Mouse (Mus musculus): ENCODE measurements around the gene Mfsd9. TPM values are rescaled to one million over a fixed set of nuclear protein-coding genes. Genes with fewer than 3 reads are reported as not detected.

The Mfsd9 gene
- polyA plus RNA-seq, 1 experiment, result 3.0 TPM

DNA sequence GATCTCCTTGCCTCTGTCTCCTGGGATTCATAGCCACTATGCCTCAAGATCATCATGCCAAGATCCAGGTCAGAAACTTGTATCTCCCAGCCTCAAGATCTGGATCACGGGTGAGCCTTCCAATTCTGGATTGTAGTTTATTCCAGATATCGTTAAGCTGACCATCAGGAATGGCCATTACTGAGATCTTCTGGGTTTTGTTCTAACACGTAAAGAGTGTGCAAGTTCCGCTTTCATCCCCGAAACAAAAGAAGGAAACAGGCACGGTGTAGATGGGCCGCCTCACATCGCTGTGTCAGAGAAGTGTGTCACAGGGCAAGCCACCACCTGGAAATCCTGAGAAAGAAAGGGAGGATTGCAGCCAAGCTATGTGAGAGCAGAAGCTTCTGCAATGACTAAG lies 8.6 kb upstream of the Mfsd9 start:
- H3K4me3 ChIP-seq (ENCODE audit: insufficient read depth, low read depth, low read length), result no peak overlapping the region
- H3K27ac ChIP-seq (replicated peaks; ENCODE audit: low read depth, low read length), result peak overlapping the region; percentile 44
- H3K4me1 ChIP-seq (ENCODE audit: control insufficient read depth, insufficient read depth, insufficient read length, low read length), result no peaks in the 10 kb centered on the region; the same call in 1 of the 2 replicates

DNA sequence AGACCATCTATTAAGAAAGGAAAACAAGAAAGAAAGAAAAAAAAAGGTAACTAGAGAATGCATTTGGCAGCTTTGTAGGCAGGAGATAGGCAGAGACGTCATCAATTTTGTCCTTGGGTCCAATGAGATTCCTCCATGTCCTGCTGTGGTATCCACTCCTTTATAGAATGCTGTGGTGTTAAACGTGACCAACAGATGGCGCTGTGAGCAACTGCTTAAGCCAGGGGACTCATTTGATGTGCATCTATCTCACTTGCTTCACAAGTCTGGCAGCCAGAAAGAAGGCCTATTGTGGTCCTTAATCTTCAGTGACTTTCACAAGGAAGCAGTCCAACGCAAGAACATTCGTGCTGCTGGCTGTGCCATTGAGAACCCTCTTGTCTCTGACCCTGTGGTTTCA lies 6.9 kb upstream of the Mfsd9 start:
- H3K27ac ChIP-seq (replicated peaks; ENCODE audit: low read depth, low read length), result no peak overlapping the region
- no peak overlapping the region for H3K4me3 ChIP-seq (ENCODE audit: insufficient read depth, low read depth, low read length)
- H3K4me1 ChIP-seq (ENCODE audit: control insufficient read depth, insufficient read depth, insufficient read length, low read length), result no peaks in the 10 kb centered on the region

DNA sequence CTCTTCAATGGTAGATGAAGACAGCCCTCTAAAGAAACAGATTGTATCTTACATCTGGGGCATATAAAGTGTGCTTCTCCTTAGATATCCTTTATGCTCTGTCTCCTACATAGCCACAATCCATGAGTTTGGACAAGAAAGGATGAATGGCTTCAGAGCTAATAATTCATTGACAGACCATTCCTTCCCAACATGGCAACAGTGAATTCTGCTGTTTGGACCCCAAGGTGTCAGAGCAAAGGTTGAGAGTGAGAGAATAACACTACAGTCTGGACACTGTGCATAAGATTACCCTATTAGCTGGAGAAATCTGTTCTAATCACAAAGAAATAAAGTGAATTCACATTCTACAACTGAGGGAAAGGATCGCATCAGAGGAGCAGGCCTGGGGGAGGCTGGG lies 5.0 kb upstream of the Mfsd9 start:
- Histone ChIP-seq H3K4me3 (ENCODE audit: insufficient read depth, low read depth, low read length) (no peak overlapping the region), H3K4me1 (ENCODE audit: control insufficient read depth, insufficient read depth, insufficient read length, low read length) (no peaks in the 10 kb centered on the region), H3K27ac (replicated peaks; ENCODE audit: low read depth, low read length) (no peak overlapping the region)

DNA sequence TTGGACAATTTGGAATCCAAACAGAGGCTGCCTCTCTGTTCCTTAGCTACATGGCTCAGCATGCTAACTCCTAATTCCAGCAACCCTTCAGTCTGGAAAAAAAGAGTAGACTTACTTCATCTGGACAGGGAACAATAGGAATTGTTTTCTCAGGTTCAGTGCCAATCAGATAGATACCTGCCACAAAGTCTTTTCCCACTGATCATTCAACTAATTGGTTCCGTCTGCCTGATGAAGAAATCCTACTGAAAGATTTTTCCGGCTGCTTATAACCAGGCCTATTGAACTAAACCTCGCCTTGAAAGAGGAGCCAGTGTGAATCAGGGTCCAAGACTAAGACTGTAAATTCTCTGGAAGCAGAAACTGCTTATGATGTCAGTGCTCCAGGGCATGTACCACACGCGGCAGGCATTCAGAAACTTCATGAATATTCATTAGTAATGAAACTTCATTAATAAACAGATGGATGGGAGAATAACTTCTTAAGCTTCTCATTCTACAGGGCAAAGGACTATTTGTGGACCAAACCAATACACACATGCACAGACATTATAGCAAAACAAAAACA lies 737 bp downstream of the Mfsd9 start:
- Histone ChIP-seq H3K4me3 (ENCODE audit: insufficient read depth, low read depth, low read length) (peak overlapping the region; percentile 90), H3K27ac (replicated peaks; ENCODE audit: low read depth, low read length) (no peak overlapping the region), H3K4me1 (ENCODE audit: control insufficient read depth, insufficient read depth, insufficient read length, low read length) (no peaks in the 10 kb centered on the region)

DNA sequence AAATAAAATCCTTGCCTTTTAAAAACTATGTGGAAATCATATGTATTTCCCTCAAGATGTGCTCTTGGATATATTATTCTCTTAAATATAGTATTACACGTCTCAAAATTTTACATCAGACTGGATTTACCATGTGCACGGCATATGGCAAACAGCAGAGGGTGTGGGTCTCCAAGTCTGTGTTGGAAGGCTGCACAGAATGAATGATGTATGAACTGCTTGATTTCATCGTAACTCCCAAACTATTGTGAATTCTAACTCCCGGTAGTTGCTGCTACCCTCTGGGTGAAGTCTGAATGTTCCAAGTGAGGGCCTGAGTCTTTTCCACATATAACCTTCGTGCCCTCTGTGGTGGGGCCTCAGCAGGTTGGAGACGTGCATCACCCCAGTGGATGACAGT lies 1.5 kb downstream of the Mfsd9 start:
- Histone ChIP-seq H3K27ac (replicated peaks; ENCODE audit: low read depth, low read length) (no peak overlapping the region), H3K4me3 (ENCODE audit: insufficient read depth, low read depth, low read length) (no peak overlapping the region), H3K4me1 (ENCODE audit: control insufficient read depth, insufficient read depth, insufficient read length, low read length) (no peaks in the 10 kb centered on the region)

DNA sequence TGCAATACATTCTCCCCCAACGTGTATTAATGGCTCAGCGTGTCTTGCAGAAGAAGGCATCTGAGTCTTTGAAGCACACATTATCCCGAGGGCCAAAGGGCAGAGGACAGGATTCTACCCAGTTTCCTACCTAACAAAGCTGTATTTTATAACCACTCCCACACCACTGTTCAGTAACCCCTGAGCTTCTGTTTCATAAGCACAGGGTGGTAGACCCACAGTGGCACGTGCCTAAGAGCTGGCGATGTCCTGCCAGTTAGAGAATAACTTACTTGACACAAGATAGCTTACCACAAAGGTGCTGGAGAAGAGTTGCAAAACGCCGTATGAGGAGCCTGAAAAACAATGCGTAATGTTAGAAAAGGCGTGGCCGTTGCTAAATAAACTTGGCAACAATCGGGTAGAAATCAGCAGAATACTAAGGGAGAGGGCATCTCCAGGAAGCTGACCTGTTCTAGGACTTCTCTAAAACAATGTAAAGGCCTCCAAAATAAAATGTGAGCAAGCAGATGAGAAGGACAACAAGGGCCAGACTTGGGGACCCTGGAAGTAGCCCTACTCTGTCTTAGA lies 4.5 kb downstream of the Mfsd9 start:
- Histone ChIP-seq H3K27ac (replicated peaks; ENCODE audit: low read depth, low read length) (no peak overlapping the region), H3K4me1 (ENCODE audit: control insufficient read depth, insufficient read depth, insufficient read length, low read length) (no peaks in the 10 kb centered on the region), H3K4me3 (ENCODE audit: insufficient read depth, low read depth, low read length) (no peak overlapping the region)

DNA sequence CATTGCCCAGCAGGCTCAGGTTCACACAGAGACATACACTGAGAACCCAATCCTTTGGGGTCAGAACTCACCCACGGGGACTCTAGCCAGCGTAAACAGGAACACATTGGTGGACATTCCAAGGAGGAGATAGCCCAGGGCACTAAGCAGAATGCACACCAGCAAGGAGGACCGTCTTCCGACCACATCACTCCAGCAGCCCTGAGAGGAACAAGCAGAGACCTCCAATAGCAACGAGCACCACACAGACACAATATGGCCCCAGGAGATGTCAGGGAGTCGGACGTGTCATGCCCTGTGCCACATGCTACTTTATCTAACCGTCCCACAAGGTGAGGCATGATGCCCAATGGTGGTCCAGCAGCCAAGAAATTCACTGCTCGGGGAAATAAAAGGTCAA lies 6.2 kb downstream of the Mfsd9 start:
- no peak overlapping the region for H3K4me3 ChIP-seq (ENCODE audit: insufficient read depth, low read depth, low read length)
- no peak overlapping the region for H3K27ac ChIP-seq (replicated peaks; ENCODE audit: low read depth, low read length)
- no peaks in the 10 kb centered on the region for H3K4me1 ChIP-seq (ENCODE audit: control insufficient read depth, insufficient read depth, insufficient read length, low read length)

DNA sequence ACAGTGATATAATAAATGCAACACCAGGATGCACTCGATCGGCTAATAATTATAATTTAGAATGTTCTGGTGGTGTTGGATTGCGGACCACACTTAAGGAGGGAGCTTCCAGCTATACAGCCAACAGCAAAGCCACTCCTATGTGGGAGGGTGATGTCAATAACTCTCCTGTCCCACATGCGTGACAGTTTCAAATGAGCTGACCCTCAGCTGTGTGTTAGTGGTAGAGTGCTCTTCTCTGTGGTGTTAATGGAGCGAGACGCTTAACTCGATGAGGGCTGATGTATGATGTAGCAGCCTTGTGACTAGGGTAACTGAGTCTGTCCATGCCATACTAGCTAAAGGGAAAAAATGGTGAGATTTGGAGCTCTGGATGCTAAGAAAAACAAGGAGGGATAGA lies 7.0 kb downstream of the Mfsd9 start:
- H3K4me1 ChIP-seq (ENCODE audit: control insufficient read depth, insufficient read depth, insufficient read length, low read length), result no peaks in the 10 kb centered on the region
- no peak overlapping the region for H3K4me3 ChIP-seq (ENCODE audit: insufficient read depth, low read depth, low read length)
- H3K27ac ChIP-seq (replicated peaks; ENCODE audit: low read depth, low read length), result no peak overlapping the region

DNA sequence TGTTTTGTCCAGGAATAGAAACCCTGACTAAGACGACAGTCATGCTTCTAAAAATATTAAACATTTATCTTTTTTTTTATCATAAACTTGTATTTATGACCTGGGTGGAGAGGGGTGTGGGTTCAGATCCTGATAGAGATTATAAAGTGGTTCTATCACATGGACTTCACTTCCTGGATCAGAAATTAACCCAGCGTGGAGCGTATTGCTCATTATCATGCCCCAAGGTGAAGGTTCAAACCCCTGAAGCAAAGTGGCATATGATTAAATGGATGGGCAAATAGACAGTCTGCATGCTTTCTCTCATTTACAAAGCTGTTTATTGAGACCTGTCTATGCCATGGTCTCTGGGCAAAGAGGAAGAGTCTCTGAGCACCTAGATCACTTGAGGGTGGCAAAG lies 13.7 kb downstream of the Mfsd9 start:
- no peak overlapping the region for H3K27ac ChIP-seq (replicated peaks; ENCODE audit: low read depth, low read length)
- H3K4me1 ChIP-seq (ENCODE audit: control insufficient read depth, insufficient read depth, insufficient read length, low read length), result no peaks in the 10 kb centered on the region
- H3K4me3 ChIP-seq (ENCODE audit: insufficient read depth, low read depth, low read length), result no peak overlapping the region

DNA sequence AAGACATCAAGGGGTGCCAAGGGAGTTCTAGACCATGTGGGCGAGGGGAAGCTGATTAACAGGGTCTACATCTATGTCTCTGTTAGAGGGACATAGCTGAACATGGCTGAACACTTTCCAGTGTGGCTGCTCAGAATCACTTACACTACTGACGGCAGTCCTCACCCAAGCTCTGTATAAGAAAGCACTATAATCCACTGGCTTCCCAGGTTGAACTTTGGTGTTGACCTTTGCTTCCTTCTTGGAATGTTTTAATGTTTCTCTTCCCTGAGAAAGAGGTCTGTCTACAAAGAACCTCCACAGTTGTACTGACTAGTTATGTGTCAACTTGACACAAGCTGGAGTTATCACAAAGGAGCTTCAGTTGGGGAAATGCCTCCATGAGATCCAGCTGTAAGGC lies 14.4 kb downstream of the Mfsd9 start:
- no peak overlapping the region for H3K27ac ChIP-seq (replicated peaks; ENCODE audit: low read depth, low read length)
- no peak overlapping the region for H3K4me3 ChIP-seq (ENCODE audit: insufficient read depth, low read depth, low read length)
- H3K4me1 ChIP-seq (ENCODE audit: control insufficient read depth, insufficient read depth, insufficient read length, low read length), result no peaks in the 10 kb centered on the region

DNA sequence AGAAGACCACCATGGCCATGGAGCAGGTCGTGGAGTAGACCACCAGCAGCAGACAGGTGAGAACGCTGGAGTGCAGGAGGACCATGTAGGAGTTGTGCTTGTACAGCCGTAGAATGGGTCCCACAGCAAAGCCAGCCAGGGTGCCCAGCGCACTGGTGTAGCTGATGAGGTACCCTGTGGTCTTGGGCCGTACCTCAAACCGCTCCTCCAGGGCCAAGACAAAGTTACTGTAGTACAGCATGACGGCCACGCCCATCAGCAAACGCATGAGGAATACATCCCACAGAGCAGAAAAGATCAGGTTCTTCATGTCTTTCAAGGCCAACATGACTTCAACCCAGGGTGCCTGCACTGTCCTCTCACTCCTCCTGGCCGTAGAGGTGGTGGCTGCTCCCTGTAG lies 16.4 kb downstream of the Mfsd9 start:
- Histone ChIP-seq H3K4me1 (ENCODE audit: control insufficient read depth, insufficient read depth, insufficient read length, low read length) (no peaks in the 10 kb centered on the region), H3K27ac (replicated peaks; ENCODE audit: low read depth, low read length) (no peak overlapping the region), H3K4me3 (ENCODE audit: insufficient read depth, low read depth, low read length) (no peak overlapping the region)

DNA sequence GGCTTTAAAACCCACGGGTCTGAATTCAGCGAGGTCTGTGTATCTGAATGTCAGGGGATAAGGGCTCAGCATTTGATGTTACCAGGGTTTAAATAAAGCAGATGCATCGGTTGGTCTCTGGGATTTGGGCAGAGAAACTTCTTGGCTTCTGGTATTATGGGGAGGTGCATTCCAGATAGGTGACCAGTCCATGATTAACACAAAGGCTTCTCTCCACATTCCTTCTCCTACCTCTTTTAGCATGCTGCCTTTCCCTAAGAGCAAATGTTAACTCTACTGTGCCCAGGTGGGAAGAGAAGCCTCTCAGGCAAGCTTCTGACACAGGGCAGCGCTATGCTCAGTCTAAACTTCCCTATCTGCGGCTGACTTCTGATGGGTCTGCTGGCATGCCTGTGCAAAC lies 17.3 kb downstream of the Mfsd9 start:
- Histone ChIP-seq H3K4me3 (ENCODE audit: insufficient read depth, low read depth, low read length) (no peak overlapping the region), H3K27ac (replicated peaks; ENCODE audit: low read depth, low read length) (no peak overlapping the region)

DNA sequence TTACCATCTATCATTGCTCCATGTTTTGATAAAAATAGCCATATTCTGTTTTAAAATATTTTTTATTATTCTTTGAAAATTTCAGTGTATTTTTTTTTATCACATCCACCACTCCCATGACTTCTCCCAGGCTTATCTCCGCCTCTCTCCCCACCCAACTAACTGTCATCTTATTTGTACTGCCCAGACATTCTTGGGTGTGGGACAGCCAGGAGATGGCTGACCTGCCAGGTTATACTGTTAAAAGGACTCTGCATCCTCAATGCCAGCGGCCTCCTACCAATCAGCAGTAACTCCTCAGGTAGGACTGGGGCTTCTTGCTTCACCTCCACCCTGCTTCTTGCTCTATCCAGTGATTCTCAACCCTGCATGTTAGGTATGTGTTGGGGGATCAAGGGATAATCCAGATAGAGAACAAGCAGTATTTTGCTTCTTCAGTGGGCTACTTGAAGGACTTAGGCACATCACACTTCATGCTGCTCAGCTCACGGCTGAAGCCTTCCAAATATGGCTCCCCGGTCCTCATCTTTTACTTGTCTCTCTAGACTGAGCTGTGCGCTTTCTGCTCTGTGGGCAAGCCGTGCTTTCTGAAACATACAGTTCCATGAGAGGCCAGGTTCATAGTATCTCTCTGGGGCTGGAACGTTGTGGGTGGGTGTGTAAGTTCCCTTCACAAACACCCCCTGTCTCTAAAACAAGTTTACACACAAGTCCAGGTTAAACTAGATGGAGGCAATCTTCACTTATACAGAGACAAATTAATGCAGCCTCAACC lies 19.1 kb downstream of the Mfsd9 start:
- Histone ChIP-seq H3K4me1 (ENCODE audit: control insufficient read depth, insufficient read depth, insufficient read length, low read length) (no peaks in the 10 kb centered on the region), H3K4me3 (ENCODE audit: insufficient read depth, low read depth, low read length) (no peak overlapping the region), H3K27ac (replicated peaks; ENCODE audit: low read depth, low read length) (no peak overlapping the region)

More for the DNA sequence above, 17.3 kb downstream of the Mfsd9 start:
- H3K4me1 ChIP-seq (ENCODE audit: control insufficient read depth, insufficient read depth, insufficient read length, low read length), result no peaks in the 10 kb centered on the region

DNA sequence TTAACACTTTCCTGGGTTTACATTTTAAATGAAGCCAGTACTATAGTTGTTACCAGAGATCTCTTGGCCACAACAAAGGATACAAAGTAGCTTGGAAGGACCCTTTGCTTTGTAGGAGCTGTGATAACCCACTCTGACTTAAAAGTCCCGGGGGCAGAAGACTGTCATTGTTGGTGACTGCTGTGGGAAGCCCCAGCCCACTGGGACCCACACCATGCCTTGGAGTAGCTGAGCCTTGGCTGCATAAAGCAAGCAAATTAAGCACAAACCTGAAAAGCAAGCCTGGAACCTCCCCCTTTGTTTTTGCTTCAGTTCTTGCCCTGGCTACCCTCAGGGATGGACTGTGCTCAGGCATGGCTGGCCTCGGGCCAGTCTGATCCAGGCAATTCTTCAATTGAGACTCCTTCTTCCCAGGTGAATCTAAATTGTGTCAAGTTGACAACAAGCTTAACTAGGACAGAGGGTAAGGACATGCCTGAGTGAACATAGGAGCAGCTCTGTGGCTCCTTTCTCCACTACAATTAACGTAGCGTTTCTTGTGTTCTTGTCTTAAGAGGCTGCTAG lies 21.1 kb downstream of the Mfsd9 start:
- H3K4me3 ChIP-seq (ENCODE audit: insufficient read depth, low read depth, low read length), result no peak overlapping the region
- H3K27ac ChIP-seq (replicated peaks; ENCODE audit: low read depth, low read length), result no peak overlapping the region

DNA sequence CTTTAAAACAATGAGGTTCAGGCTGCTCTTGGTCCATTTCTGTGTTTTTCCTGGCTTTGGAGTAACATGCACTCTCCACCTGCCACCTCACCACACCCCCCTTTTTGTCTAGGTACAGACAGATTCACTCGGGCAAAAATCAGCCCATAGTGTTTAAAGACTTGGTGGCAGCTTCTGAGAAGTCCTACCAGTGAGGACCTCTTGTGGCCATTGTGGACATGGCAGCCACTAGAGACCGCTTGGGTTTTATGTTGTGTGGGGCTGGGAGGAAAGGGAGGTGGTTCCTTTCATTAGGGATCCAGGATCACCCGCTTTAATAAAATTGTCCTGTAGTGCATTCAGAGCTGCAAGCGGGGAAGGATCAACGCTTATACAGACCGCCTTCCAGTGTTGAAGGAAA lies 21.9 kb downstream of the Mfsd9 start:
- H3K4me1 ChIP-seq (ENCODE audit: control insufficient read depth, insufficient read depth, insufficient read length, low read length), result no peaks in the 10 kb centered on the region
- H3K4me3 ChIP-seq (ENCODE audit: insufficient read depth, low read depth, low read length), result no peak overlapping the region
- H3K27ac ChIP-seq (replicated peaks; ENCODE audit: low read depth, low read length), result no peak overlapping the region

More for the DNA sequence above, 21.1 kb downstream of the Mfsd9 start:
- no peaks in the 10 kb centered on the region for H3K4me1 ChIP-seq (ENCODE audit: control insufficient read depth, insufficient read depth, insufficient read length, low read length)

DNA sequence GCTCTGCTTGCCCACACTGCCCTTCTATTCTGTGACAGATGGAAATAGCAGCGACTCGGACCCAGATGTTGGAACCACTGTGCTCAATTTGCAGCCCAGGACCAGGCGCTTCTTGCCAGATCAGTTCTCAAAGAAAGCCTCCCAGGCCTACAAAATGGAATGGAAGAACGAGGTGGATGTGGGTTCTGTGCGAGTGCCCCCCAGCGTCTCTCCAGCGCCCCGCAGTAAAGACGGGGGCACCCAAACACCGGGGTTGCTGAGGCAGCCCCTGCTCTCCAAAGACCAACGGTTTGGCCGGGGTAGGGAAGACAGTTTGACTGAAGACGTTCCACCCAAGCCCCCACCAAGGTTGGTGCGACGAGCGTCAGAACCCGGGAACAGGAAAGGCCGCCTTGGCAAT lies 22.9 kb downstream of the Mfsd9 start:
- no peak overlapping the region for H3K4me3 ChIP-seq (ENCODE audit: insufficient read depth, low read depth, low read length)
- no peaks in the 10 kb centered on the region for H3K4me1 ChIP-seq (ENCODE audit: control insufficient read depth, insufficient read depth, insufficient read length, low read length)
- no peak overlapping the region for H3K27ac ChIP-seq (replicated peaks; ENCODE audit: low read depth, low read length)

All from brown adipose tissue, adult 24 weeks (tissue).